Mouse (Mus musculus): Measurements from ENCODE around the gene Cenpm. TPM values are rescaled to one million over a fixed set of nuclear protein-coding genes. Genes with fewer than 3 reads are reported as not detected.

Gene Cenpm
- polyA plus RNA-seq, 1 experiment from 2014 or later: 73.0 TPM

GRCm38 (mm10) chr15:82184183-82184582 is 60.4 kb downstream of the Cenpm start:
- Histone ChIP-seq H3K9me3 (ENCODE audit: control insufficient read depth, low read length) (no peaks in the 10 kb centered on the region; the same call in 1 of the 2 replicates), H3K4me2 (ENCODE audit: low read length) (no peak overlapping the region), H3K9ac (ENCODE audit: low read length) (peak overlapping the region; percentile 44; the same call in 1 of the 2 replicates), H3K27ac (replicated peaks in 1 of 2; ENCODE audit: control insufficient read depth in 1 of 2, insufficient read depth in 1 of 2, low read depth in 2 of 2, low read length in 2 of 2) (0 out of 4 replicates have a peak overlapping the region, but pooled peaks of 1 of the 2 experiments have one; percentile 6), H3K4me3 (ENCODE audit: control insufficient read depth in 1 of 2, insufficient read depth in 1 of 2, low read depth in 1 of 2, low read length in 2 of 2) (no peak overlapping the region), H3K36me3 (ENCODE audit: control insufficient read depth, insufficient read depth, low read length) (peaks cover 69% of the 10 kb centered on the region), H3K4me1 (ENCODE audit: control insufficient read depth in 2 of 2, insufficient read depth in 2 of 2, low read length in 2 of 2) (peaks cover 43 to 58% of the 10 kb centered on the region in 2 experiments), H3K27me3 (ENCODE audit: control insufficient read depth, insufficient read depth, low read length) (no peaks in the 10 kb centered on the region; the same call in 1 of the 2 replicates)
- no peak for ATAC-seq (ENCODE audit: insufficient number of reproducible peaks, insufficient read depth, low FRiP score, low read depth)
- 22% methylated on average over 7 of the region's 7 CpGs for WGBS

MicroRNAs encoded within 50 kb of the gene (microRNA counts, 519-probe panel; counts per million panel counts)
- microRNA mmu-miR-33: 322 counts per million, percentile 70 among the panel's probes with 10 or more counts

Small RNAs within 50 kb of the gene (microRNA-seq; reads per million reads assigned to microRNA genes)
- gene Mir33: 39.4 reads per million, percentile 40 among the genes with 10 or more reads in this experiment

Other genes starting within 250 kb of the Cenpm start
- 19.8 and 21.8 TPM in 2 replicates for gene Desi1, start 210.9 kb downstream of the Cenpm start, polyA plus RNA-seq (2014; fragmentation: Nextera tagmentation; extraction: Ambion mirVana)
- 160 and 178 TPM in 2 replicates for gene Snu13, start 197.2 kb downstream of the Cenpm start, polyA plus RNA-seq (2014; fragmentation: Nextera tagmentation; extraction: Ambion mirVana)
- not detected in 2 replicates for gene 4930407I10Rik, start 185.6 kb downstream of the Cenpm start, polyA plus RNA-seq (2014; fragmentation: Nextera tagmentation; extraction: Ambion mirVana)
- gene Mei1, start 174.8 kb downstream of the Cenpm start, polyA plus RNA-seq (2014; fragmentation: Nextera tagmentation; extraction: Ambion mirVana): not detected in 2 replicates
- 7.1 and 8.5 TPM in 2 replicates for gene Ccdc134, start 116.8 kb downstream of the Cenpm start, polyA plus RNA-seq (2014; fragmentation: Nextera tagmentation; extraction: Ambion mirVana)
- 59.8 and 62.1 TPM in 2 replicates for gene Srebf2, start 97.6 kb downstream of the Cenpm start, polyA plus RNA-seq (2014; fragmentation: Nextera tagmentation; extraction: Ambion mirVana)
- 0.22 and 0.42 TPM in 2 replicates for gene Shisa8, start 31.9 kb downstream of the Cenpm start, polyA plus RNA-seq (2014; fragmentation: Nextera tagmentation; extraction: Ambion mirVana)
- gene Tnfrsf13c, start 20.4 kb downstream of the Cenpm start, polyA plus RNA-seq (2014; fragmentation: Nextera tagmentation; extraction: Ambion mirVana): 0.11 and 0.16 TPM in 2 replicates
- not detected in 2 replicates for gene 1500009C09Rik, start 7.6 kb upstream of the Cenpm start, polyA plus RNA-seq (2014; fragmentation: Nextera tagmentation; extraction: Ambion mirVana)
- gene Sept3, start 30.1 kb upstream of the Cenpm start, polyA plus RNA-seq (2014; fragmentation: Nextera tagmentation; extraction: Ambion mirVana): 4.7 and 4.9 TPM in 2 replicates
- gene Wbp2nl, start 54.2 kb upstream of the Cenpm start, polyA plus RNA-seq (2014; fragmentation: Nextera tagmentation; extraction: Ambion mirVana): 0.28 TPM in 1 of 2 replicates, not detected in the other
- gene Naga, start 94.2 kb upstream of the Cenpm start, polyA plus RNA-seq (2014; fragmentation: Nextera tagmentation; extraction: Ambion mirVana): 47.4 and 48.7 TPM in 2 replicates
- 7.3 and 7.5 TPM in 2 replicates for gene Pheta2, start 94.2 kb upstream of the Cenpm start, polyA plus RNA-seq (2014; fragmentation: Nextera tagmentation; extraction: Ambion mirVana)
- 365 and 384 TPM in 2 replicates for gene Smdt1, start 94.2 kb upstream of the Cenpm start, polyA plus RNA-seq (2014; fragmentation: Nextera tagmentation; extraction: Ambion mirVana)
- gene Ndufa6, start 109.6 kb upstream of the Cenpm start, polyA plus RNA-seq (2014; fragmentation: Nextera tagmentation; extraction: Ambion mirVana): 667 and 735 TPM in 2 replicates
- 8.6 and 9.2 TPM in 2 replicates for gene Cyp2d22, start 135.5 kb upstream of the Cenpm start, polyA plus RNA-seq (2014; fragmentation: Nextera tagmentation; extraction: Ambion mirVana)
- gene Cyp2d11, start 149.3 kb upstream of the Cenpm start, polyA plus RNA-seq (2014; fragmentation: Nextera tagmentation; extraction: Ambion mirVana): not detected in 2 replicates
- not detected in 2 replicates for gene Cyp2d10, start 162.4 kb upstream of the Cenpm start, polyA plus RNA-seq (2014; fragmentation: Nextera tagmentation; extraction: Ambion mirVana)
- gene Cyp2d9, start 188.7 kb upstream of the Cenpm start, polyA plus RNA-seq (2014; fragmentation: Nextera tagmentation; extraction: Ambion mirVana): not detected in 2 replicates